Mouse (Mus musculus) liver, embryonic 14.5 days (tissue): ENCODE data around the gene Zic1. TPM values are rescaled to one million over a fixed set of nuclear protein-coding genes. Genes with fewer than 3 reads are reported as not detected.

ENCODE experiments used
- ATAC-seq: fragments of 200-750 bp; cut with Nextera tagmentation; 2 replicates; pipeline ENCODE4 v1.8.0; 2017; ENCODE audit warnings: moderate number of reproducible peaks, mild to moderate bottlenecking, moderate library complexity; ENCODE audit not compliant: insufficient read depth
- DNase-seq, 3 experiments: peaks; one replicate each; pipeline ENCODE4 v3.0.0-alpha.2; 2012 to 2013; ENCODE audit warnings: low read depth in 3 of 3, low spot score in 3 of 3
- H3K27ac ChIP-seq: fragments of 300-500 bp; sonication (generic); 2 replicates; pipeline ENCODE4 v1.5.1; 2014; ENCODE audit warnings: moderate library complexity, mild to moderate bottlenecking, control low read depth, inconsistent platforms
- H3K27me3 ChIP-seq: fragments of 300-500 bp; sonication (generic); 2 replicates; pipeline ENCODE4 v1.6.1; 2014; ENCODE audit warnings: mild to moderate bottlenecking, low read length, moderate library complexity; ENCODE audit not compliant: control insufficient read depth, insufficient read depth
- H3K36me3 ChIP-seq: fragments of 300-500 bp; sonication (generic); replicated peaks from 2 replicates; pipeline ENCODE4 v1.6.1; 2014; ENCODE audit warnings: low read depth; ENCODE audit not compliant: control insufficient read depth, insufficient read depth
- H3K4me1 ChIP-seq, 2 experiments: fragments of 200-500 bp in 1 of 2; fragments of 300-500 bp in 1 of 2; sonication (generic) in 1 of 2; replicated peaks; 2 replicates each; pipeline ENCODE4 v1.6.1; 2012 to 2014; ENCODE audit warnings: antibody characterized with exemption in 1 of 2, inconsistent platforms in 1 of 2, low read length in 1 of 2; ENCODE audit not compliant: control insufficient read depth in 2 of 2, insufficient read depth in 2 of 2
- H3K4me2 ChIP-seq: fragments of 300-500 bp; sonication (generic); 2 replicates; pipeline ENCODE4 v1.6.1; 2014; ENCODE audit warnings: low read depth, mild to moderate bottlenecking, control low read depth, moderate library complexity
- H3K4me3 ChIP-seq, 2 experiments: fragments of 200-500 bp in 1 of 2; fragments of 300-500 bp in 1 of 2; sonication (generic) in 1 of 2; 2 replicates each; pipeline ENCODE4 v1.5.1; 2012 to 2014; ENCODE audit warnings: low read depth in 2 of 2, low read length in 2 of 2, mild to moderate bottlenecking in 2 of 2, control low read depth in 1 of 2, inconsistent platforms in 1 of 2, moderate library complexity in 1 of 2; ENCODE audit not compliant: insufficient read depth in 1 of 2
- H3K9ac ChIP-seq: fragments of 300-500 bp; sonication (generic); replicated peaks from 2 replicates; pipeline ENCODE4 v1.6.1; 2014; ENCODE audit warnings: mild to moderate bottlenecking, control low read depth, moderate library complexity
- H3K9me3 ChIP-seq: fragments of 300-500 bp; sonication (generic); 2 replicates; pipeline ENCODE4 v1.6.1; 2016; ENCODE audit warnings: low read length, mixed read lengths; ENCODE audit not compliant: control insufficient read depth
- CTCF ChIP-seq: IDR thresholded peaks from 2 replicates; pipeline ENCODE4 v1.5.1; 2016; ENCODE audit warnings: antibody characterized with exemption, low read depth, control low read depth
- EP300 ChIP-seq: IDR thresholded peaks from 2 replicates; pipeline ENCODE4 v1.6.1; 2016; ENCODE audit warnings: antibody characterized with exemption, low read depth
- WGBS: fragments of 180-500 bp; shearing (Covaris S2); extraction: QIAGEN DNeasy Blood & Tissue Kit; methylation state at CpG from one replicate; pipeline ENCODE4 v1.1.7; 2014; ENCODE audit not compliant: insufficient replicate concordance; 5-methylcytosine and 5-hydroxymethylcytosine counted together
- polyA plus RNA-seq, 2 experiments: library from polyadenylated mRNA; depleted of rRNA in 1 of 2; stranded (reverse) in 1 of 2; unstranded in 1 of 2; fragments of >200 nt; fragmentation: Nextera tagmentation in 1 of 2; extraction: Ambion mirVana in 1 of 2; gene quantifications; 2 replicates each; pipeline versions ENCODE4 v1.2.1 to v1.2.3; 2012 to 2014

Zic1 gene
- polyA plus RNA-seq, 2 experiments: 0.07 TPM; not detected in 1

DNA sequence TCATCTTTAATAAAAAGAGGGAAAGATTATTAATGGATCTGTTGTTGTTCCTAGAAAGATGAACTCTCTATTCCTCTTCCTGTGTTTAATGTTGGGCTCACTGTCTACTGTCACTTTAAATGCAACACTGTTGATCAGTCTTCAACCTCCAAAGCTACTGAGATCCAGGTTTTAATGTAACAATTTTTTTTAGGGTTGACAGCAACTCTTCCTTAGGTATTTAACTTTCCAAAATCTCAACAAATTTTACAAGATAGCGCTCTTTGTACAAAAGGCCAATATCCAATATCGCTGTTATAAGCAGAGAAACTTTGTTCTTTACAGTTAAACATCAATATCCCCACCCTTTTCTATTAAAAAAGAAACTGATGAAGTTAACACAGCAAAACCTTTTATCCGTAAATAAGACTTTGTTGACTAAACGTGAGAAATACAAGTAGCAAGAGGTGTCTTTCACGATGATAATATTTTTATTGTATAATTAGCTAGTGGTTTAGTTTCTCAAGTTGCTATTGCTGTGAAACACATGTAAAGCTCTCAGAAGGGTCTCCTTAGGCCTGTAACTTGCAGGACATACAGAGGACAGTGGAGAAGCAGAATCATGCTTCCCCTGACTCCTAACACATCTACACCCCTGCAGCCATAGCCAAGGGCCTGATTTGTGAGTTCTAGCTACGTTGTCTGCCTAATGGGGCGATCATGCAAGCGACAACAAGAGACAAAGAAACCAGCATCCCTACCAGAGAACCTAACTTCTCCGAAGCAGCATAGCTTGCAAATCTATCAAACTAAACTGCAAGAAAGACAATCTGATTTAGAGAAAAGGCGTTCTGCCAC lies 6.5 kb downstream of the Zic1 start:
- no peak overlapping the region for H3K27ac ChIP-seq
- no peak overlapping the region for H3K4me2 ChIP-seq
- ATAC-seq (no peak), DNase-seq (no peak)
- H3K4me1 ChIP-seq: no peaks in the 10 kb centered on the region
- TF ChIP-seq EP300 (no peak), CTCF (no peak)
- H3K36me3 ChIP-seq: no peaks in the 10 kb centered on the region
- H3K4me3 ChIP-seq: no peak overlapping the region
- 7% methylated on average over 10 of the region's 10 CpGs for WGBS
- H3K9ac ChIP-seq: no peak overlapping the region
- H3K9me3 ChIP-seq: no peaks in the 10 kb centered on the region
- peaks cover 88% of the 10 kb centered on the region for H3K27me3 ChIP-seq

DNA sequence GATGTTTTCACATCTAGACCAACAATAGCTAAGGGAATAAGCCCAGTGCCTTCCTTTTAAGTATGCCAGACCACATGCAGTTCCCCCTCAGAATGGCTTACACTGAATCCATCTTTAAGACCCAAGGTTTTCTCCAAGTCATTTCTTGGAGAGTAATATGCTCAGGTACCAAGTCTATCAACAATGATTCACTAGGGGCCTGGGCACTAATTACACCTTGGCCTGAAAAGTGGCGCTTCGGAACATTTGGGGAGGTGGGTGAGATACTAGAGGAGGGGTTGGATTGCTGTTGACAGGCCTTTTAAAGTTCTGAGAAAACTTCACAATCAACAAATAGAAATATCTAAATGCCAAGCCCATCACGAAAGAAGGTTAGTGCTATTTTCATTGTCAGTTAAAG lies 8.3 kb downstream of the Zic1 start:
- no peak overlapping the region for H3K4me2 ChIP-seq
- TF ChIP-seq EP300 (no peak), CTCF (no peak)
- no peak overlapping the region for H3K4me3 ChIP-seq
- H3K9me3 ChIP-seq: no peaks in the 10 kb centered on the region
- ATAC-seq (no peak), DNase-seq (no peak)
- WGBS: 4% methylated on average over 3 of the region's 3 CpGs
- H3K27me3 ChIP-seq: peaks cover 85% of the 10 kb centered on the region
- H3K9ac ChIP-seq: no peak overlapping the region
- H3K4me1 ChIP-seq: no peaks in the 10 kb centered on the region
- no peak overlapping the region for H3K27ac ChIP-seq
- H3K36me3 ChIP-seq: no peaks in the 10 kb centered on the region

DNA sequence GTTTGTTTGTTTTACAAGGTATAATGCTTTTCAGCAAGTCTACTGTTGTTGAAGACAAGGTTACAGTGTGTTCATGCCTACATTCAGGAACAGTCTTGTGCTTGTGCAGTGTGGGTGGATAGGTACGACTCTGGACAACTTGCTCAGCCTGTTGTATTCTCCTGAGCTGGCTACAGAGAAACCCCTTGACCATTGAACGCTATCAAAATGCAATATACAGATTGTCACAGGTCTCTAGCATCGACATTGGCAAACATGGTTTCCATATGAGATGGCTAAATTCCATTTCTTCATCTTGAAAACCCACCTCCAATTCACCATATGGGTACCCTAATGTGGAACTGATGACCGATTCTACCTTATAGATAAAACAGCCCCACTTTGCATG lies 9.3 kb downstream of the Zic1 start:
- Histone ChIP-seq H3K9me3 (no peaks in the 10 kb centered on the region), H3K27me3 (peaks cover 85% of the 10 kb centered on the region), H3K9ac (no peak overlapping the region), H3K36me3 (no peaks in the 10 kb centered on the region), H3K4me3 (no peak overlapping the region), H3K27ac (no peak overlapping the region), H3K4me2 (no peak overlapping the region), H3K4me1 (no peaks in the 10 kb centered on the region)
- TF ChIP-seq EP300: no peak
- no peak for TF ChIP-seq CTCF
- 9% methylated on average over 4 of the region's 4 CpGs for WGBS
- ATAC-seq: no peak
- DNase-seq: no peak

DNA sequence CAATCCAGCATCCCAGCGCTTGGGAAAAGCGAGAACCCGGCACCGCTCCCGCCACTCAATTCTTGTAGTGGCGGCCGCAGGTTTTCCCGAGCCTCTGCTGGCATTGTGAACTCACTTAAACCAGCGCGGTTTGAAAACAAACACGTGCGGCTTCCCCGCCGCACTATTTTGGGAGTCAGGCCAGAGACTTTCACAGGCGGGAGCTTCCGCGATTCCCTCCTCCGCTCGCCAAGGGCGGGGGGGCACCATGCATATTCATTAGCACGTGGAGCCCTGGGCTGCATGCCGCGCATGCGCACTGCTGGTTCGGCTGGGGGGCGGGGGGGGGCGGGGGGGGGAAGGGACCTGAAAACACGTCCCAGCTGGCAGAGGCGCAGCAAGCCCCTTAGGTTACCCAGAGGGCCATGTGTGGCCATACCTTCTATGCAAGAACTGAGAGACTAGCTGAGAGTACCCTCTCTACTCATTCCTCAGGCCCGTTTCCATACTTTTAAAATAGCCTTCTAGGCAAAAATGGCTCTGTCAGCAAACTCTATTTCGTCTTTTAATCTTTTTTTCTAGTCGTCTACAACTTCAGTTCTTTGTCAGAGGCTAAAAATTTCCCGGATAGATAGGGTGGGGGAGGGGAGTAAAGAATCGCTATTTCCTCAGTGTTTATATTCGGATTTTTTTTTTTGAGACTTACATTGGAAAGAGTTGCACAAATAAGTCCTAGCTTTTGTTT lies 9.8 kb downstream of the Zic1 start:
- Histone ChIP-seq H3K4me2 (no peak overlapping the region), H3K4me3 (no peak overlapping the region), H3K27me3 (peaks cover 85% of the 10 kb centered on the region), H3K4me1 (no peaks in the 10 kb centered on the region), H3K27ac (no peak overlapping the region), H3K9ac (no peak overlapping the region), H3K9me3 (no peaks in the 10 kb centered on the region), H3K36me3 (no peaks in the 10 kb centered on the region)
- ATAC-seq (no peak), DNase-seq (no peak)
- WGBS: 2% methylated on average over 34 of the region's 35 CpGs
- TF ChIP-seq CTCF: no peak
- TF ChIP-seq EP300: no peak

DNA sequence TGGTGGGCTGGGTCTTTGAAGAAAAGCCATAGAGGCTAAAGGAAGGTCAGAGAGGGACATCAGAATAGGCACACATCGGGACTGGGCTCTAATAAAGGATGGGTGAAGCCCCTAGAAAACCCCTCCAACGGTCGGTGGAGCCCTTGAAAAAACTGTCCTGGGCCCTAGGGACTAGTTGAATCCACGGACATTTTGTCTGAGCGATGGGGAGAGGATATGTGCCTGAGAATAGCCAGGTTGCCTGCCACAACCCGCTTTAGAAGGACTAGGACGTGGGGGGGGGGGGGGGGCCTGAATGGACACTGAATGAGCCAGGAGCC lies 10.4 kb downstream of the Zic1 start:
- WGBS: 2% methylated on average over 7 of the region's 7 CpGs
- no peak overlapping the region for H3K4me2 ChIP-seq
- H3K27me3 ChIP-seq: peaks cover 86% of the 10 kb centered on the region
- ATAC-seq (no peak), DNase-seq (no peak)
- no peaks in the 10 kb centered on the region for H3K9me3 ChIP-seq
- TF ChIP-seq EP300 (no peak), CTCF (no peak)
- H3K36me3 ChIP-seq: no peaks in the 10 kb centered on the region
- H3K4me1 ChIP-seq: no peaks in the 10 kb centered on the region
- H3K9ac ChIP-seq: no peak overlapping the region
- H3K27ac ChIP-seq: no peak overlapping the region
- H3K4me3 ChIP-seq: no peak overlapping the region
